Mouse (Mus musculus): ENCODE data around the gene Arrdc2. TPM values are rescaled to one million over a fixed set of nuclear protein-coding genes. Genes with fewer than 3 reads are reported as not detected.

The Arrdc2 gene
- polyA plus RNA-seq, 1 experiment, result 17.1 TPM

DNA sequence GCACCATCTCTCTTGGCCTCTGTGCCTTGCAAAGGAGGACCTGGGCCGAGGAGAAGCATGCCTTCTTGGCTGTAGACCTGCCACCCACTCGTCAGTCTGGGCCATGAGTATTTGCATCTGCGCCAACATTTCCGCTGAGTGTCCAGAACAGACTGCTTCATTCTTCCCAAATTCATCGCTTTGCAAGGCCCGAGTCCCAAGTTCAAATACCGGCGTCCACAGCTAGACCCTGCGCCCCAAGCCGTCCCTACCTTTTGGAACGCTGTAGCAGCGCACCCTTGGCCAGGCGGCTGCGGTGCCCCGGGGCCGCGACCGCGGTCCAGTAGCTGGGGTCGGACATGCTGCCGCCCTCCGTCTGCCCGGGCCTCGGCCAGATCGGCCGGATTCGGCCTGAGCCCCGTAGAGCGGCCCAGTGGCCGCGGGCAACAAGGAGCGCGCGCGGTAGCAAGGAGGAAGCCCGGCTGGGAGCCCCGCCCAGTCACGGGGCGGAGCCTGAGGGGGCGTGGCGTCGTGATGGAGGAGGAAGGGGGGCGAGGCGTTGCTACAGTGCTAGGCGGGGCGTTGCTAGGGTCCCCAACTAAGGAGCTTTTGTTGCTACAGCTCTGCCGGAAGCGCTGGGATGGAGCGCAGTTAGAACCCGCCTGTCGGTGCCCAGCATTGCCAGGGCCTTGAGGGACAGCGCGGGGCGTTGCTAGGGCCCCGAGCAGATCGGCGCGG lies 47.4 kb downstream of the Arrdc2 start:
- H3K27me3 ChIP-seq (ENCODE audit: control insufficient read depth, insufficient read depth, low read length), result no peaks in the 10 kb centered on the region

DNA sequence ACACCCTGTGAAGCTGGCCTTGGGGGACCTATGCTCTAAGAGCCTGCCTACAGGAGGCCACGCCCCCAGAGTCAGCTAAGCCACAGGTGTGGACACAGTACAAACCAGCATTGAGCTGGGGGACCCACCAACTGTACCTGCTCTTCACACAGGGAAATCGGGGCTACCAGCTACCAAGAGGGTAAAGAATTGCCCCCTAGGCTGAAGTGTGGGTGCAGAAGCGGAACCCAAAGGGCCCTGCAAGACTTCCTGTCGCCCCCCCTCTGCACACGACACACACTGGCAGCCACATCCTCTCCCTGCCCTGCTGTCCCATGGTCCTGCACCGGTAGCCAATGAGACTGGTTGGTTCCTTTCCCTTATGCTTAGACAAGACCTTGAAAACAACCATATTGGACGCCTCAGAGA lies 48.2 kb downstream of the Arrdc2 start:
- no peak overlapping the region for H3K27ac ChIP-seq (ENCODE audit: control insufficient read depth, insufficient read depth, low read depth, low read length)
- peaks cover 26% of the 10 kb centered on the region for H3K4me1 ChIP-seq (ENCODE audit: control insufficient read depth, insufficient read depth, low read length)
- no peak overlapping the region for H3K4me3 ChIP-seq (ENCODE audit: control insufficient read depth, low read depth, low read length)
- no peak for TF ChIP-seq POLR2A (IDR thresholded peaks at IDR 0.05; ENCODE audit: control insufficient read depth, low read depth, low read length)
- TF ChIP-seq CTCF (IDR thresholded peaks at IDR 0.05; ENCODE audit: control insufficient read depth, insufficient read depth, insufficient replicate concordance, low read depth, low read length), result no peak
- no peaks in the 10 kb centered on the region for H3K27me3 ChIP-seq (ENCODE audit: control insufficient read depth, insufficient read depth, low read length)
- no peaks in the 10 kb centered on the region for H3K36me3 ChIP-seq (ENCODE audit: control insufficient read depth, insufficient read depth, low read length)

More for the DNA sequence above, 47.4 kb downstream of the Arrdc2 start:
- peak; percentile 56; the same call in 1 of the 2 replicates for TF ChIP-seq POLR2A (IDR thresholded peaks at IDR 0.05; ENCODE audit: control insufficient read depth, low read depth, low read length)
- no peak for TF ChIP-seq CTCF (IDR thresholded peaks at IDR 0.05; ENCODE audit: control insufficient read depth, insufficient read depth, insufficient replicate concordance, low read depth, low read length)
- Histone ChIP-seq H3K4me3 (ENCODE audit: control insufficient read depth, low read depth, low read length) (peak overlapping the region; percentile 84), H3K27ac (ENCODE audit: control insufficient read depth, insufficient read depth, low read depth, low read length) (peak overlapping the region; percentile 42), H3K4me1 (ENCODE audit: control insufficient read depth, insufficient read depth, low read length) (peaks cover 32% of the 10 kb centered on the region), H3K36me3 (ENCODE audit: control insufficient read depth, insufficient read depth, low read length) (no peaks in the 10 kb centered on the region)

DNA sequence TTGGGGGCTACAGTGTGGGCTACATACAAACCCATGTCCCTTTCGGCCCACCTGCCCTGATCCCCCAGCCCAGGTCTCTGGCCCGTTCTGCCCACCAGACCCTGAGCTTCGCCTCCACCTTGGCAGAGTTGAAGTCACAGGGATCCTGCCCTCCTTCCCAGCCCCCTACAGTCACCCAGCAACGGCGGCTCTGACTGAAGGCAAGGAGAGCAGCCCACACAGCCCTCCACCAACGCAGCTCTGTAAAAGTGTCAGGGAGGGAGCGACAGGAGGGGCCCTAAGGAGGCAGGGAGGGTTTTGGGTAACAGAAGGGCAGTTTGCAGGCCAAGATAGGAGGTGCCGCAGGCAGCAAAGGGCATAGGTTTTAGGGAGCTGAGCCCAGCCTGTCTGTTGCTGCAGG lies 48.7 kb downstream of the Arrdc2 start:
- Histone ChIP-seq H3K36me3 (ENCODE audit: control insufficient read depth, insufficient read depth, low read length) (no peaks in the 10 kb centered on the region), H3K4me1 (ENCODE audit: control insufficient read depth, insufficient read depth, low read length) (peaks cover 24% of the 10 kb centered on the region), H3K27ac (ENCODE audit: control insufficient read depth, insufficient read depth, low read depth, low read length) (no peak overlapping the region), H3K4me3 (ENCODE audit: control insufficient read depth, low read depth, low read length) (no peak overlapping the region), H3K27me3 (ENCODE audit: control insufficient read depth, insufficient read depth, low read length) (no peaks in the 10 kb centered on the region)
- TF ChIP-seq CTCF (IDR thresholded peaks at IDR 0.05; ENCODE audit: control insufficient read depth, insufficient read depth, insufficient replicate concordance, low read depth, low read length) (no peak), POLR2A (IDR thresholded peaks at IDR 0.05; ENCODE audit: control insufficient read depth, low read depth, low read length) (no peak)

DNA sequence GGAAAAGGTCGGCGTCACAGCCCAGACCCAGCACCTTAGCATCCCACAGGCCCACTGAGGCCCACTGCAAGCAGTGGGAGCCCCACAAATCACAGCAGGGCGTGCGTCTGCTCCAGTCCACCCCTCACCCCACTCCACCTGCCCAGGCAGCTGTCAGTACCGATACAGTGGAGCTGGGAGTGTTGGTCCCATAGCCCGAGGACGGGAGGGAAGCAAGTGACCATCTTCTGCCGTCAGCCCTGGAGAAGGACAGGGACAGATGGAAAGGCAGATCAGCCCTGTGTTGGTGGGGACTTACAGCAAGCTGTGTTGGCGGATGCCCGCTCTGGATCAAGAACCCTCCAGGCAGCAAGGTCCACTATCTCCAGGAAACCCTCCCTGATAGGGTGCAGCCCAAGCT lies 50.5 kb downstream of the Arrdc2 start:
- Histone ChIP-seq H3K27me3 (ENCODE audit: control insufficient read depth, insufficient read depth, low read length) (no peaks in the 10 kb centered on the region), H3K36me3 (ENCODE audit: control insufficient read depth, insufficient read depth, low read length) (no peaks in the 10 kb centered on the region), H3K4me1 (ENCODE audit: control insufficient read depth, insufficient read depth, low read length) (peaks cover 28% of the 10 kb centered on the region), H3K4me3 (ENCODE audit: control insufficient read depth, low read depth, low read length) (no peak overlapping the region), H3K27ac (ENCODE audit: control insufficient read depth, insufficient read depth, low read depth, low read length) (no peak overlapping the region)
- TF ChIP-seq POLR2A (IDR thresholded peaks at IDR 0.05; ENCODE audit: control insufficient read depth, low read depth, low read length) (no peak), CTCF (IDR thresholded peaks at IDR 0.05; ENCODE audit: control insufficient read depth, insufficient read depth, insufficient replicate concordance, low read depth, low read length) (no peak)

DNA sequence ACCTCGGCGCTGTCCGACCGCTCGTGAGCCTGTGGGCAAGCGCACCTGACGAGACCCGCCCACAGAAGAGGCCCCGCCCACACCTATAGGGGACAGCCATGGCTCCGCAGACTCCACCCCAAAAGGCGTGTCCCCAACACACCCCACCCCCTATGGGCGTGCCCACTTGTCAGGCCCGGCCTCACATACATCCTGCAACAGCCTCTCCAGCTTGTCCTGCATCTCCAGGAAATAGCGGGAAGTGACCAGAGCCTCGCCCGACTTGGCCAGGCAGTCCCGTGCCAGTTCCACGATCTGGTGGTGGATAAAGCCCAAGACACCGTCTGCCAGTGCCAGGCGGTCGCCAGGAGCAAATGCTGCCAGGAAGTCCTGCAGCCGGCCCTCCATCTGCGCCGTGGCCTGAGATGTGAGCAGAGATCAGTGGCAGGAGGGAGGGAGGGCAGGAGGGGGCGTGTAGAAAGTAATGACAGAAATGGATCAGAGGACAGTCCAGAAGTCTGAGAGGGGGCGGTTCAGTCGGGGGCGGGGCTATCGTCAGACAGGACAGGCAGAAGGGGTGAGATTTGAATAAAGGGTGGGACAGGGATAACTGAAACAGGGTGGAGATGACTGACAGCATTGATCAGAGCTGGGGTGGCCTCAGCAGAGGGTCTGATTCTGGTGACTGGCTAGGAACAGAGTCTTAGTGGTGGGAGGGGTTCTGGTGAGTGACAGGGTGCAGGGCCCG lies 51.4 kb downstream of the Arrdc2 start:
- H3K27ac ChIP-seq (ENCODE audit: control insufficient read depth, insufficient read depth, low read depth, low read length), result no peak overlapping the region
- H3K36me3 ChIP-seq (ENCODE audit: control insufficient read depth, insufficient read depth, low read length), result no peaks in the 10 kb centered on the region
- no peaks in the 10 kb centered on the region for H3K27me3 ChIP-seq (ENCODE audit: control insufficient read depth, insufficient read depth, low read length)
- H3K4me3 ChIP-seq (ENCODE audit: control insufficient read depth, low read depth, low read length), result peak overlapping the region; percentile 61
- H3K4me1 ChIP-seq (ENCODE audit: control insufficient read depth, insufficient read depth, low read length), result peaks cover 27% of the 10 kb centered on the region
- no peak for TF ChIP-seq CTCF (IDR thresholded peaks at IDR 0.05; ENCODE audit: control insufficient read depth, insufficient read depth, insufficient replicate concordance, low read depth, low read length)
- TF ChIP-seq POLR2A (IDR thresholded peaks at IDR 0.05; ENCODE audit: control insufficient read depth, low read depth, low read length), result no peak

DNA sequence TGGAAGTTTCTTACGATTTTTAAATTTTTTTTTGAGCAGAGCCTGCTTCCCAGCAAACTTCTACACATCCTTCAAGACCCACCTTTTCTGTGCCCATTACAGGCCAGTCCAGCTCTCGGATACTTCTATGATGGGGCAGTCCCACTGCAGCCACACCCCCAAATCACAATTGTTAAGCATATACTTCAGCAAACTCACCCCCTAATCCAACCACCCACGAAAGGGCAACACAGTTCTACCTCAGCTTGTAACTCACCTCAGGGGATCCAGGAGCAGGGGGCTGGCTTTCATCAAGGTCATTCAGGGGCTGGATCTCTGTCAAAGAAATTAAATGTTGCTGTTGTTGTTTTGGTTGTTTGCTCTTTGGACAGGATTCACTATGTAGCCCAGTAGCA lies 52.5 kb downstream of the Arrdc2 start:
- TF ChIP-seq CTCF (IDR thresholded peaks at IDR 0.05; ENCODE audit: control insufficient read depth, insufficient read depth, insufficient replicate concordance, low read depth, low read length) (no peak), POLR2A (IDR thresholded peaks at IDR 0.05; ENCODE audit: control insufficient read depth, low read depth, low read length) (no peak)
- Histone ChIP-seq H3K4me3 (ENCODE audit: control insufficient read depth, low read depth, low read length) (no peak overlapping the region), H3K36me3 (ENCODE audit: control insufficient read depth, insufficient read depth, low read length) (no peaks in the 10 kb centered on the region), H3K27ac (ENCODE audit: control insufficient read depth, insufficient read depth, low read depth, low read length) (no peak overlapping the region), H3K27me3 (ENCODE audit: control insufficient read depth, insufficient read depth, low read length) (no peaks in the 10 kb centered on the region), H3K4me1 (ENCODE audit: control insufficient read depth, insufficient read depth, low read length) (peaks cover 18% of the 10 kb centered on the region)

DNA sequence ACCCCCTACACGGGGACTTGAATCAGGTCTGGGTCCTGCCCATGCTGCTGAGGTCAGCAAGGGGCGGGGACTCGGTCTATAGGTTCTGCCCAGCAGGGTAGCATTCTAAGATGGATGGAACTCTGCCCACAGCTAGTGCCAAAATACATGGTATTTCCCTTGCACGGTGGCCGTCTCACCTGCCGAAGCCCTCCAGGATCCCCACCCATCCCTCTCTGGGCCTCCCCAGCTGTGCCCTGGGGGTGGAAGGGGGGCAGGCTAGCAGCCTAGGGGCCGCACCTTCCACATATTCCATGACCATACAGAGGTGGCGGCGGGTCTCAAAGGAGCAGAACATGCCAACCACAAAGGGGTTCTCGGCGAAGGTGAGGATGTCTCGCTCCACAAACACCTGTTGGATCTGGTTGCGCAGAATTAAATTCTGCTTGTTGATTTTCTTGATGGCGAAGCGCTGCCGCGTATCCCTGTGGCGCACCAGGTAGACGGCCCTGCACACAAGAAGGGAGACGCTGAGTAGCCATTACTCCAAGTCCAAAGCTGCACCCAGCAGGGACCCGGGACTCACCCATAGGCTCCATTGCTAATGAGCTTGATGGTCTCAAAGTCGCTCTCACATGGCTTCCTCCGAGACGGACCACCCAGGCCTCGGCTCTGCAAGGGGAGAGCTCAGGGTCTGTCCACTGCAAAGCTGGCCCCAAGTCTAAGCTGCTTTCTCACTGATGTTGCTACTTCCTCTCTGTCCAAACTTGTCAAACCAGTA lies 53.0 kb downstream of the Arrdc2 start:
- Histone ChIP-seq H3K4me3 (ENCODE audit: control insufficient read depth, low read depth, low read length) (no peak overlapping the region), H3K27me3 (ENCODE audit: control insufficient read depth, insufficient read depth, low read length) (no peaks in the 10 kb centered on the region), H3K27ac (ENCODE audit: control insufficient read depth, insufficient read depth, low read depth, low read length) (no peak overlapping the region), H3K36me3 (ENCODE audit: control insufficient read depth, insufficient read depth, low read length) (no peaks in the 10 kb centered on the region), H3K4me1 (ENCODE audit: control insufficient read depth, insufficient read depth, low read length) (peaks cover 13% of the 10 kb centered on the region)
- TF ChIP-seq POLR2A (IDR thresholded peaks at IDR 0.05; ENCODE audit: control insufficient read depth, low read depth, low read length) (no peak), CTCF (IDR thresholded peaks at IDR 0.05; ENCODE audit: control insufficient read depth, insufficient read depth, insufficient replicate concordance, low read depth, low read length) (no peak)

Other genes starting within 250 kb of the Arrdc2 start
- gene Isyna1, start 245.3 kb downstream of the Arrdc2 start, polyA plus RNA-seq (2012; rRNA removed), result 561 and 588 TPM in 2 replicates
- 35.6 and 38.9 TPM in 2 replicates for gene Ssbp4, start 230.8 kb downstream of the Arrdc2 start, polyA plus RNA-seq (2012; rRNA removed)
- gene Lrrc25, start 223.6 kb downstream of the Arrdc2 start, polyA plus RNA-seq (2012; rRNA removed), result 1.4 TPM in 2 replicates
- gene Gdf15, start 207.3 kb downstream of the Arrdc2 start, polyA plus RNA-seq (2012; rRNA removed), result 1.3 and 1.4 TPM in 2 replicates
- gene Pgpep1, start 179.3 kb downstream of the Arrdc2 start, polyA plus RNA-seq (2012; rRNA removed), result 3.7 and 4.9 TPM in 2 replicates
- 148 and 168 TPM in 2 replicates for gene Lsm4, start 166.5 kb downstream of the Arrdc2 start, polyA plus RNA-seq (2012; rRNA removed)
- 79.2 and 105 TPM in 2 replicates for gene Jund, start 140.8 kb downstream of the Arrdc2 start, polyA plus RNA-seq (2012; rRNA removed)
- gene Iqcn, start 136.3 kb downstream of the Arrdc2 start, polyA plus RNA-seq (2012; rRNA removed), result 286 and 302 TPM in 2 replicates
- gene Gm3336, start 121.2 kb downstream of the Arrdc2 start, polyA plus RNA-seq (2012; rRNA removed), result 0.86 and 0.91 TPM in 2 replicates
- gene Pde4c, start 116.0 kb downstream of the Arrdc2 start, polyA plus RNA-seq (2012; rRNA removed), result 1.1 TPM in 2 replicates
- gene Rab3a, start 85.0 kb downstream of the Arrdc2 start, polyA plus RNA-seq (2012; rRNA removed), result 7.9 and 8.2 TPM in 2 replicates
- gene Mpv17l2, start 78.8 kb downstream of the Arrdc2 start, polyA plus RNA-seq (2012; rRNA removed), result 13.5 and 14.4 TPM in 2 replicates
- 25.1 and 30.8 TPM in 2 replicates for gene Pik3r2, start 63.0 kb downstream of the Arrdc2 start, polyA plus RNA-seq (2012; rRNA removed)
- gene Mast3, start 34.7 kb downstream of the Arrdc2 start, polyA plus RNA-seq (2012; rRNA removed), result 11.0 and 13.1 TPM in 2 replicates
- gene Il12rb1, start 31.3 kb downstream of the Arrdc2 start, polyA plus RNA-seq (2012; rRNA removed), result 0.25 and 0.40 TPM in 2 replicates
- gene Kcnn1, start 23.5 kb upstream of the Arrdc2 start, polyA plus RNA-seq (2012; rRNA removed), result 0.72 and 1.5 TPM in 2 replicates
- 51.3 and 65.9 TPM in 2 replicates for gene Ccdc124, start 34.2 kb upstream of the Arrdc2 start, polyA plus RNA-seq (2012; rRNA removed)
- 1.3 and 1.5 TPM in 2 replicates for gene Slc5a5, start 53.0 kb upstream of the Arrdc2 start, polyA plus RNA-seq (2012; rRNA removed)
- 1,162 and 1,446 TPM in 2 replicates for gene Rpl18a, start 57.7 kb upstream of the Arrdc2 start, polyA plus RNA-seq (2012; rRNA removed)
- 18.3 and 18.5 TPM in 2 replicates for gene Map1s, start 66.2 kb upstream of the Arrdc2 start, polyA plus RNA-seq (2012; rRNA removed)